Mouse (Mus musculus): ENCODE measurements around the gene Sik1. TPM values are rescaled to one million over a fixed set of nuclear protein-coding genes. Genes with fewer than 3 reads are reported as not detected.

Sik1 gene
- polyA plus RNA-seq, 1 experiment from 2014 or later: 16.5 TPM

DNA sequence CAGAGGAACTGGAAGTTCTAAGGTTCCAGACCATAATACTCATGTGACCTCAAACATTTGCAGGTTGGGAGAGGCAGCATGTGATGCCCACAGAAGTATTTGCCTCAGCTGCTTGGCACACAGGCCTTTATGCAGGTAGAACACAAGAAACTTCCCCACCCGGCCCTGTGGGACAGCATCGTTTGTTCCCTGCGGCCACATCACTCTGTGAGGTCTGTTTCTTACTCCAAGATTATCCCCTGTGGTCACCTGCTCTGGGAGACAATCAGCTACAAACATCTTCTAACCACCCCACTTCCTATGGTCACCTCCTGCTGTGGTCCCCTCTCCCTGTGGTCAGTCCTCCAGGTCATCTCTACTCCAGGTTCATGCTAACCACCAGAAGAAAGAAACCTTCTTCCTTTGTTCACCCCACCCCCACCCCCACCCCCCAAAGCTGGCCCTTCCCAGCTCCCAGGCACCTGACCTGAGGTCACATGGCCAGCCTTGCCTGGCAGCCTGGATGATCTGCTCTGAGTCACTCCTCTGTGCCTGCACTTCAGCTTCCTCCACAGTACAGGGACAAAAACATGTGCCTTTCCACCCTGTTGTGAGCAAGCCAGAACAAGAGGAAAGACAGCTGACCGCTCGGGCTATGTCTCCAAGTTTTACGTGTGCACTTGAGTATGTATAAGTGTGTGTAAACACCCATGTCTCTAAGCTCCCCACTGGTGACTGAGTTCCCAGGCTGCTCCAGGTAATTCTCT is 21.1 kb downstream of the Sik1 start:
- no peaks in the 10 kb centered on the region for H3K9me3 ChIP-seq (replicated peaks)
- no peaks in the 10 kb centered on the region for H3K36me3 ChIP-seq
- H3K27me3 ChIP-seq: no peaks in the 10 kb centered on the region
- H3K4me3 ChIP-seq: no peak overlapping the region
- 83% methylated on average over 6 of the region's 6 CpGs for WGBS
- peaks cover 27% of the 10 kb centered on the region for H3K4me1 ChIP-seq
- ATAC-seq (ENCODE audit: low FRiP score): no peak
- H3K4me2 ChIP-seq (replicated peaks): no peak overlapping the region
- no peak overlapping the region for H3K9ac ChIP-seq
- no peak overlapping the region for H3K27ac ChIP-seq

DNA sequence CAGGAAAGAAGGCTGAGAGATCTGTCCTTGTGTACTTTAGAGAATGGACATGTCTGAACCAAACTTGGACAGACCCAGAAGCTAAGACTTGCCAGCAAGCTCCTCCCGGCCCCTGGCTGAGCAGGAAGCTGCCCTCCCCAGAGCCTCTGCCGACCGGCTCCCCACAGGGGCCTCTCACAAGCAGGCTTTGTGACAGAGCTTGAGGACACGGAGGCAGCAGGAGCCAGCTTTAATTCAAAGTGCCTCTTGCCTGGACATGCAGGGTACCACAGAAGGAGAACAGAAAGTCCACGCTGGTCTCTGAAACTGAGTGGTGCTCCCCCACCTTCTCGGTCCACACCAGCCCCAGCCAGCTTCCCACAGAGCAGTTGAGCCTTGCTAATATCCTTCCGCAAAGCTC is 21.9 kb downstream of the Sik1 start:
- H3K36me3 ChIP-seq: no peaks in the 10 kb centered on the region
- ATAC-seq (ENCODE audit: low FRiP score): no peak
- no peak overlapping the region for H3K4me3 ChIP-seq
- H3K27me3 ChIP-seq: no peaks in the 10 kb centered on the region
- H3K9me3 ChIP-seq (replicated peaks): no peaks in the 10 kb centered on the region
- H3K9ac ChIP-seq: no peak overlapping the region
- H3K27ac ChIP-seq: no peak overlapping the region
- WGBS: 38% methylated on average over 7 of the region's 7 CpGs
- peaks cover 25% of the 10 kb centered on the region for H3K4me1 ChIP-seq
- H3K4me2 ChIP-seq (replicated peaks): no peak overlapping the region

- Histone ChIP-seq H3K36me3 (no peaks in the 10 kb centered on the region), H3K9me3 (replicated peaks) (no peaks in the 10 kb centered on the region), H3K4me3 (no peak overlapping the region), H3K9ac (no peak overlapping the region), H3K4me2 (replicated peaks) (no peak overlapping the region), H3K27ac (no peak overlapping the region), H3K27me3 (no peaks in the 10 kb centered on the region), H3K4me1 (peaks cover 29% of the 10 kb centered on the region)
- no peak for ATAC-seq (ENCODE audit: low FRiP score)
- 93% methylated on average over 9 of the region's 9 CpGs for WGBS
Observed at GRCm38 (mm10) chr17:31832577-31832964, 23.0 kb downstream of the Sik1 start.

GRCm38 (mm10) chr17:31831866-31832576 is 23.6 kb downstream of the Sik1 start:
- Histone ChIP-seq H3K9me3 (replicated peaks) (no peaks in the 10 kb centered on the region), H3K36me3 (no peaks in the 10 kb centered on the region), H3K27ac (no peak overlapping the region), H3K9ac (no peak overlapping the region), H3K4me3 (no peak overlapping the region), H3K4me2 (replicated peaks) (no peak overlapping the region), H3K27me3 (no peaks in the 10 kb centered on the region), H3K4me1 (peaks cover 30% of the 10 kb centered on the region)
- no peak for ATAC-seq (ENCODE audit: low FRiP score)
- 86% methylated on average over 14 of the region's 14 CpGs for WGBS

DNA sequence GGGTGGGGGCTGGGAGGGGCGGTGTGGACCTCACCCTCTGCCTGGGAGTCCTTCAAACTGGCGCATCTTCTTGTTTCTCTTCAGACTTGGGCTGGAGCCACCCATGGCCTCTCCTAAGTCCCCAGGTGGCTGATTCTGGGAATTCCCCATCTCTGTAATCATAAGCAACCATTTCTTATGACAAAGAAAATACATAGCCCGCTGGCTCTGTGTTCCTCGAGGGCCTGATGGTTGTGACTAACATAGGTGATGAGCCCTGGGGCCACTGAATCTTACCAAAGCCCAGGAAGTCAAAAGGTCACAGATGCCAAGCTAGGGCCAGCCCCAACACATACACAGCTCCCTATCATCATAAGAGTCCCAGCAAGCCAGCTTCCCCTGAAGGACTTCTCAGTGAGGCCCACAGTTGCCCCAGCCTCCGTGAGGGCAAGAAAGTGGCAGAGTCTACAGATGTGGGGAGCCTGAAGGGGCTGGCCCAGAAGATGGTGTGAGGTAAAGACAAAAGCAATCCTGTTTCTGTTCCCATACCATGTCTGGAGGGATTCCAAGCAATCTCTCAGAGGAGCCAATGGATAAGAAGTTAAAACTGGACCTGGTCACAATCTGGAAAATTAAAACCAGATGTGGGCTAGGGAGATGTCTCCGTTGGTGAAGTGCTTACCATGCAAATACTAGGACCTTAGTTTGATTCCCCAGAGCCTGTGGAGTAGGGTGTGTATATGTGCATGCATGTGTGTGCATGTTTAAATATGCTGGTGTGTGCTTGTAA is 24.3 kb downstream of the Sik1 start:
- H3K36me3 ChIP-seq: no peaks in the 10 kb centered on the region
- 73% methylated on average over 6 of the region's 6 CpGs for WGBS
- peaks cover 28% of the 10 kb centered on the region for H3K4me1 ChIP-seq
- H3K27me3 ChIP-seq: no peaks in the 10 kb centered on the region
- H3K9ac ChIP-seq: no peak overlapping the region
- H3K4me3 ChIP-seq: no peak overlapping the region
- H3K27ac ChIP-seq: no peak overlapping the region
- no peaks in the 10 kb centered on the region for H3K9me3 ChIP-seq (replicated peaks)
- H3K4me2 ChIP-seq (replicated peaks): no peak overlapping the region
- no peak for ATAC-seq (ENCODE audit: low FRiP score)

- Histone ChIP-seq H3K27ac (no peak overlapping the region), H3K4me1 (peaks cover 28% of the 10 kb centered on the region), H3K9me3 (replicated peaks) (no peaks in the 10 kb centered on the region), H3K36me3 (no peaks in the 10 kb centered on the region), H3K4me2 (replicated peaks) (no peak overlapping the region), H3K4me3 (no peak overlapping the region), H3K27me3 (no peaks in the 10 kb centered on the region), H3K9ac (no peak overlapping the region)
- no peak for ATAC-seq (ENCODE audit: low FRiP score)
- whole genome bisulfite sequencing: 94% methylated on average over 8 of the region's 8 CpGs
Observed at GRCm38 (mm10) chr17:31830506-31831075, 25.0 kb downstream of the Sik1 start.

- Histone ChIP-seq H3K27me3 (no peaks in the 10 kb centered on the region), H3K9ac (no peak overlapping the region), H3K4me2 (replicated peaks) (no peak overlapping the region), H3K4me3 (no peak overlapping the region), H3K4me1 (peaks cover 25% of the 10 kb centered on the region), H3K9me3 (replicated peaks) (no peaks in the 10 kb centered on the region), H3K27ac (no peak overlapping the region), H3K36me3 (no peaks in the 10 kb centered on the region)
- no peak for ATAC-seq (ENCODE audit: low FRiP score)
- 95% methylated on average over 5 of the region's 5 CpGs for WGBS
Observed at GRCm38 (mm10) chr17:31828916-31829315, 26.7 kb downstream of the Sik1 start.

DNA sequence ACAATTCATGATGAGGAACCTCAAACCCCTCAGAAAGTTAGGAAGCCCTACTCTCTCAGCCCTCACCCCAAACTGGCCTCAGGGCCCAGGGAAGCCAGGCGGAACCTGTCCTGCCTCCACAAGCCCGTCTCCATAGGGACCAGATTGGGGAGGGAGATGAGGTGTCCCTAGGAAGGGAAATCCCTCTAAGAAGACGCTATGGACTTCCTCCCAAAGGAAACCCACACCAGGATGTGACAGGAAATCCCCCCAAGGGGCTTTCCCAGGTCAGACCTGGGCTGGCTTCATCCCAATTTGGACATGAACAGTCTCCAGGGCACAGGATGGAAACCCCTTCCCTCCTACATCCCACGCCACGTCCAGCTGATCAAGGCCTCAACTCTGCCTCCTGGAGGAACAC is 27.5 kb downstream of the Sik1 start:
- ATAC-seq (ENCODE audit: low FRiP score): no peak

GRCm38 (mm10) chr17:31827206-31827605 is 28.4 kb downstream of the Sik1 start:
- Histone ChIP-seq H3K9me3 (replicated peaks) (no peaks in the 10 kb centered on the region), H3K4me1 (peaks cover 19% of the 10 kb centered on the region), H3K27ac (peak overlapping the region; percentile 4; the same call in 1 of the 2 replicates), H3K36me3 (no peaks in the 10 kb centered on the region), H3K4me3 (no peak overlapping the region), H3K27me3 (no peaks in the 10 kb centered on the region), H3K4me2 (replicated peaks) (no peak overlapping the region), H3K9ac (no peak overlapping the region)
- no peak for ATAC-seq (ENCODE audit: low FRiP score)
- 83% methylated on average over 5 of the region's 5 CpGs for WGBS

More for the DNA sequence above, 27.5 kb downstream of the Sik1 start:
- H3K36me3 ChIP-seq: no peaks in the 10 kb centered on the region
- H3K4me3 ChIP-seq: no peak overlapping the region
- no peaks in the 10 kb centered on the region for H3K9me3 ChIP-seq (replicated peaks)
- WGBS: 64% methylated on average over 5 of the region's 5 CpGs
- H3K4me1 ChIP-seq: peaks cover 19% of the 10 kb centered on the region
- H3K27me3 ChIP-seq: no peaks in the 10 kb centered on the region
- no peak overlapping the region for H3K4me2 ChIP-seq (replicated peaks)
- H3K9ac ChIP-seq: no peak overlapping the region
- no peak overlapping the region for H3K27ac ChIP-seq

DNA sequence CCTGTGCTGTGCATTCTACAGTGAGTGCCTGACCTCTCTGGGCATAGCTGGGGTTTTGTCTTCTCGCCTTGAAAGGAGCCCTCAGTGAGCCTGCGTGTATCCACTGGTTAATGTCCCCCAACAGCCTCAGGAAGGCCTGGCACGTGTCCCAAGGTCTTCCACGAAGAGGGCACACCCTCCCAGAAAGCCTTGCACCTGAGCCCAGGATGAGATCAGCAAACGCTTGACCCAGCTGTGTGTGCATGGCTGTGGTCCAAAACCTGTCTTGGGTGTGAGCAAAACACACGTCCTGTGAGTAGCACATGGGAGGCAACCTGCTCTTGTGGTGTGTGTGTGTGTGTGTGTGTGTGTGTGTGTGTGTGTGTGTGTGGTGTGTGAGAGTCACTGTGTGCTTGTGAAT is 28.9 kb downstream of the Sik1 start:
- Histone ChIP-seq H3K9me3 (replicated peaks) (no peaks in the 10 kb centered on the region), H3K9ac (no peak overlapping the region), H3K4me3 (no peak overlapping the region), H3K4me2 (replicated peaks) (no peak overlapping the region), H3K27me3 (no peaks in the 10 kb centered on the region), H3K36me3 (no peaks in the 10 kb centered on the region), H3K4me1 (peaks cover 19% of the 10 kb centered on the region), H3K27ac (no peak overlapping the region)
- no peak for ATAC-seq (ENCODE audit: low FRiP score)
- WGBS: 57% methylated on average over 6 of the region's 6 CpGs

GRCm38 (mm10) chr17:31825678-31826077 is 29.9 kb downstream of the Sik1 start:
- no peaks in the 10 kb centered on the region for H3K36me3 ChIP-seq
- H3K9me3 ChIP-seq (replicated peaks): no peaks in the 10 kb centered on the region
- 91% methylated on average over 9 of the region's 9 CpGs for WGBS
- H3K4me2 ChIP-seq (replicated peaks): no peak overlapping the region
- H3K27ac ChIP-seq: no peak overlapping the region
- H3K4me3 ChIP-seq: no peak overlapping the region
- no peaks in the 10 kb centered on the region for H3K27me3 ChIP-seq
- H3K4me1 ChIP-seq: peaks cover 27% of the 10 kb centered on the region
- H3K9ac ChIP-seq: no peak overlapping the region
- ATAC-seq (ENCODE audit: low FRiP score): no peak

DNA sequence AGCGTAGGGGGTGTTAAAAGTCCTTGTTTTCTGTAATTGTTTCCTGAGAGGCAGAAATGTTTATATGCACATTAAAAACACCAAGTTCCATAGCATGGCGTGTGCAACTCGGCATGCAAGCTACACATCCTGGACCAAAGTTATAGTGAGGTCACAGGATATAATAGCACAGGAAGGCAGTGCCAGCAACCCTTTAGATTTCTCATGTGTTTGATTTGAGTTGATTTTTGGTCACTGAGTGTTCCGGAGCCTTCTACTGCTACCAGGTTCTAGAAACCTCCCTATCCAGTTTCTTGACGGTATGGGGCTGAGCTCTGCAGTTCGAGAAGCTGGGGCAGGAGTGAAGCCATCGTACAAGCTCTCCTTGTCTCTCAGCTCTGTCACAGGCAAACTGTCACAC is 30.8 kb downstream of the Sik1 start:
- H3K4me1 ChIP-seq: peaks cover 30% of the 10 kb centered on the region
- no peaks in the 10 kb centered on the region for H3K27me3 ChIP-seq
- ATAC-seq (ENCODE audit: low FRiP score): no peak
- WGBS: 91% methylated on average over 7 of the region's 7 CpGs
- no peak overlapping the region for H3K4me2 ChIP-seq (replicated peaks)
- no peak overlapping the region for H3K27ac ChIP-seq
- no peak overlapping the region for H3K9ac ChIP-seq
- H3K9me3 ChIP-seq (replicated peaks): no peaks in the 10 kb centered on the region
- H3K36me3 ChIP-seq: no peaks in the 10 kb centered on the region
- no peak overlapping the region for H3K4me3 ChIP-seq
